Mouse (Mus musculus): ENCODE results near the gene Polr1d.

- TF ChIP-seq EP300 (IDR thresholded peaks at IDR 0.05; ENCODE audit: insufficient read depth, low read depth, low read length), result no peak
- TF ChIP-seq CTCF (IDR thresholded peaks at IDR 0.05), result no peak
These were observed 15.6 kb downstream of the Polr1d start for GRCm38 (mm10) chr5:147092448-147092847.
